Mouse (Mus musculus) hindbrain, embryonic 10.5 days (tissue): ENCODE results near the gene Nt5m. TPM values are rescaled to one million over a fixed set of nuclear protein-coding genes. Genes with fewer than 3 reads are reported as not detected.
A peak's percentile ranks its signal among the peaks of the same experiment; 100 is the strongest.

ENCODE experiments used
- DNase-seq: peaks from one replicate; pipeline ENCODE4 v3.0.0-alpha.2; 2017; ENCODE audit warnings: low spot score
- H3K27ac ChIP-seq: fragments of 300-500 bp; sonication (generic); 2 replicates; pipeline ENCODE4 v1.5.1; 2016; ENCODE audit warnings: mild to moderate bottlenecking, moderate library complexity
- H3K27me3 ChIP-seq: fragments of 300-500 bp; sonication (generic); 2 replicates; pipeline ENCODE4 v1.6.1; 2016; ENCODE audit warnings: mild to moderate bottlenecking; ENCODE audit not compliant: poor library complexity, insufficient read depth, severe bottlenecking
- H3K36me3 ChIP-seq: fragments of 300-500 bp; sonication (generic); 2 replicates; pipeline ENCODE4 v1.6.1; 2016; ENCODE audit warnings: mild to moderate bottlenecking, moderate library complexity
- H3K4me1 ChIP-seq: fragments of 300-500 bp; sonication (generic); replicated peaks from 2 replicates; pipeline ENCODE4 v1.6.1; 2016; ENCODE audit warnings: mild to moderate bottlenecking
- H3K4me3 ChIP-seq: fragments of 300-500 bp; sonication (generic); 2 replicates; pipeline ENCODE4 v1.5.1; 2016; ENCODE audit warnings: mild to moderate bottlenecking, moderate library complexity
- H3K9me3 ChIP-seq: fragments of 300-500 bp; sonication (generic); 2 replicates; pipeline ENCODE4 v1.6.1; 2016; ENCODE audit warnings: mild to moderate bottlenecking, moderate library complexity
- WGBS: fragments of 180-500 bp; shearing (Covaris S2); methylation state at CpG from one replicate; pipeline ENCODE4 v1.1.7; 2016; 5-methylcytosine and 5-hydroxymethylcytosine counted together
- polyA plus RNA-seq: library from polyadenylated mRNA; unstranded; fragments of >200 nt; fragmentation: Nextera tagmentation; extraction: Ambion mirVana; gene quantifications from 2 replicates; pipeline ENCODE4 v1.2.1, GENCODE M21; 2016

Gene Nt5m
- polyA plus RNA-seq, 1 experiment from 2014 or later = 47.7 TPM

GRCm38 (mm10) chr11:59847891-59848884, 8.9 kb downstream of the Nt5m start:
- Histone ChIP-seq H3K4me3 (peak overlapping the region; percentile 80), H3K4me1 (peaks cover 27% of the 10 kb centered on the region), H3K9me3 (no peaks in the 10 kb centered on the region), H3K36me3 (peaks cover 15% of the 10 kb centered on the region), H3K27me3 (no peaks in the 10 kb centered on the region), H3K27ac (peak overlapping the region; percentile 95)
- under 1% methylated on average over 69 of the region's 69 CpGs for WGBS
- DNase-seq = peak; percentile 83

- no peaks in the 10 kb centered on the region for H3K27me3 ChIP-seq
- peaks cover 15% of the 10 kb centered on the region for H3K4me1 ChIP-seq
- H3K4me3 ChIP-seq = no peak overlapping the region
- no peak for DNase-seq
- no peak overlapping the region for H3K27ac ChIP-seq
- H3K36me3 ChIP-seq = peaks cover 10% of the 10 kb centered on the region; the same call in 1 of the 2 replicates
- WGBS = 76% methylated on average over 3 of the region's 3 CpGs
- no peaks in the 10 kb centered on the region for H3K9me3 ChIP-seq
Measured at GRCm38 (mm10) chr11:59852865-59853264, 13.6 kb downstream of the Nt5m start.

GRCm38 (mm10) chr11:59860467-59860866, 21.2 kb downstream of the Nt5m start:
- WGBS = 83% methylated on average over 11 of the region's 11 CpGs
- peaks cover 14% of the 10 kb centered on the region; the same call in 1 of the 2 replicates for H3K4me1 ChIP-seq
- DNase-seq = no peak

GRCm38 (mm10) chr11:59864316-59864715, 25.1 kb downstream of the Nt5m start:
- DNase-seq = no peak
- Histone ChIP-seq H3K9me3 (no peaks in the 10 kb centered on the region), H3K27ac (no peak overlapping the region), H3K36me3 (peaks cover 11% of the 10 kb centered on the region), H3K4me3 (no peak overlapping the region), H3K4me1 (peaks cover 20% of the 10 kb centered on the region), H3K27me3 (no peaks in the 10 kb centered on the region)
- WGBS = 93% methylated on average over 6 of the region's 6 CpGs

More at GRCm38 (mm10) chr11:59860467-59860866, 21.2 kb downstream of the Nt5m start:
- H3K4me3 ChIP-seq = no peak overlapping the region
- no peak overlapping the region; the same call in 1 of the 2 replicates for H3K27ac ChIP-seq
- H3K9me3 ChIP-seq = no peaks in the 10 kb centered on the region
- no peaks in the 10 kb centered on the region for H3K27me3 ChIP-seq
- peaks cover 14% of the 10 kb centered on the region for H3K36me3 ChIP-seq

- Histone ChIP-seq H3K27me3 (no peaks in the 10 kb centered on the region), H3K36me3 (peaks cover 39% of the 10 kb centered on the region), H3K27ac (no peak overlapping the region; the same call in 1 of the 2 replicates), H3K4me1 (peaks cover 11% of the 10 kb centered on the region), H3K9me3 (no peaks in the 10 kb centered on the region), H3K4me3 (no peak overlapping the region)
- WGBS = 88% methylated on average over 8 of the region's 8 CpGs
- no peak for DNase-seq
Measured at GRCm38 (mm10) chr11:59872124-59872523, 32.9 kb downstream of the Nt5m start.

GRCm38 (mm10) chr11:59880031-59880430, 40.8 kb downstream of the Nt5m start:
- peak; percentile 83 for DNase-seq
- no peak overlapping the region for H3K4me3 ChIP-seq
- WGBS = 21% methylated on average over 2 of the region's 2 CpGs
- H3K9me3 ChIP-seq = no peaks in the 10 kb centered on the region
- H3K4me1 ChIP-seq = peaks cover 12% of the 10 kb centered on the region
- H3K27ac ChIP-seq = peak overlapping the region; percentile 84
- no peaks in the 10 kb centered on the region for H3K27me3 ChIP-seq
- H3K36me3 ChIP-seq = peaks cover 27% of the 10 kb centered on the region

- peaks cover 10% of the 10 kb centered on the region; the same call in 1 of the 2 replicates for H3K4me1 ChIP-seq
- H3K27me3 ChIP-seq = no peaks in the 10 kb centered on the region
- no peak overlapping the region for H3K4me3 ChIP-seq
- no peaks in the 10 kb centered on the region for H3K9me3 ChIP-seq
- no peaks in the 10 kb centered on the region for H3K36me3 ChIP-seq
- peak overlapping the region; percentile 72 for H3K27ac ChIP-seq
- DNase-seq = peak; percentile 44
- 62% methylated on average over 17 of the region's 17 CpGs for WGBS
Measured at GRCm38 (mm10) chr11:59885217-59885986, 46.2 kb downstream of the Nt5m start.

GRCm38 (mm10) chr11:59886952-59887351, 47.7 kb downstream of the Nt5m start:
- H3K4me3 ChIP-seq = no peak overlapping the region
- WGBS = 84% methylated on average over 1 of the region's 1 CpGs
- H3K9me3 ChIP-seq = no peaks in the 10 kb centered on the region
- no peak overlapping the region for H3K27ac ChIP-seq
- no peaks in the 10 kb centered on the region for H3K36me3 ChIP-seq
- no peak for DNase-seq
- peaks cover 14% of the 10 kb centered on the region for H3K4me1 ChIP-seq
- H3K27me3 ChIP-seq = no peaks in the 10 kb centered on the region

GRCm38 (mm10) chr11:59888151-59888550, 48.9 kb downstream of the Nt5m start:
- no peak for DNase-seq
- 74% methylated on average over 5 of the region's 5 CpGs for WGBS

GRCm38 (mm10) chr11:59891854-59892253, 52.6 kb downstream of the Nt5m start:
- Histone ChIP-seq H3K9me3 (no peaks in the 10 kb centered on the region), H3K4me3 (no peak overlapping the region), H3K4me1 (peaks cover 32% of the 10 kb centered on the region), H3K27me3 (no peaks in the 10 kb centered on the region), H3K36me3 (no peaks in the 10 kb centered on the region), H3K27ac (no peak overlapping the region; the same call in 1 of the 2 replicates)
- 74% methylated on average over 6 of the region's 6 CpGs for whole genome bisulfite sequencing
- no peak for DNase-seq

More at GRCm38 (mm10) chr11:59888151-59888550, 48.9 kb downstream of the Nt5m start:
- Histone ChIP-seq H3K4me1 (peaks cover 25% of the 10 kb centered on the region), H3K36me3 (no peaks in the 10 kb centered on the region), H3K27me3 (no peaks in the 10 kb centered on the region), H3K9me3 (no peaks in the 10 kb centered on the region), H3K27ac (no peak overlapping the region), H3K4me3 (no peak overlapping the region)

- Histone ChIP-seq H3K9me3 (no peaks in the 10 kb centered on the region), H3K27me3 (no peaks in the 10 kb centered on the region), H3K4me3 (no peak overlapping the region), H3K36me3 (no peaks in the 10 kb centered on the region), H3K27ac (no peak overlapping the region), H3K4me1 (peaks cover 32% of the 10 kb centered on the region)
- no peak for DNase-seq
- WGBS = 67% methylated on average over 10 of the region's 10 CpGs
Measured at GRCm38 (mm10) chr11:59893153-59893788, 54.0 kb downstream of the Nt5m start.

GRCm38 (mm10) chr11:59894916-59895315, 55.7 kb downstream of the Nt5m start:
- DNase-seq = no peak
- no peak overlapping the region for H3K27ac ChIP-seq
- no peak overlapping the region for H3K4me3 ChIP-seq
- H3K9me3 ChIP-seq = no peaks in the 10 kb centered on the region
- 0 out of 2 replicates have a peak, but pooled peaks cover 3% of the 10 kb centered on the region for H3K27me3 ChIP-seq
- H3K4me1 ChIP-seq = peaks cover 37% of the 10 kb centered on the region
- H3K36me3 ChIP-seq = no peaks in the 10 kb centered on the region
- 88% methylated on average over 6 of the region's 6 CpGs for WGBS
